ENCODE assay signal across 11 mouse cellular contexts in the genomic region with DNA sequence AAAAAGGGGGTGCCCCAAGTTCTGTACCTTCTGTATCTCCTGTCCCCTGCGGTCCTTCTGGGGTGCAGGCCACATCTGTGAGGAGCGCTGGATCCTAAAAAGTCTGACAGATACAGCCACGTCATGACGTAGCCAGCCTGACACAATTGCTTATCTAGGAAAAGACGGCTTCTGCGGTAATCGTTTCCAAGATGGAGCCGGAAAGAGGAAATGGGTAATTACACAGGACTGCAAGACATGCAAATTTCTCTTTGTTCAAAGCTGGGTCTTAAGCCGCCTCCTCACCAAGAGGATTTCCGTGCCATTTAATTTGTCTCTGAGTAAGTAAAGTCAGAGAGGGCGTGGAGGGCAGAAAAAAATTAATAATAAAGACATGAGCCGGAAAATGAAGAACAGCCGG. TPM values are rescaled to one million over a fixed set of nuclear protein-coding genes. Genes with fewer than 3 reads are reported as not detected.
A peak's percentile ranks its signal among the peaks of the same experiment; 100 is the strongest.
DNase-seq lines count a peak whose midpoint lies in the region; ATAC-seq and TF ChIP-seq lines count a peak whose summit lies in the region.
"Had no signal": no experiment of that assay in that cellular context is flagged by ENCODE, and none has a peak within 500 bp of the region (broad histone marks: within the 10 kb centered on the region; RNA-seq: fewer than 3 reads in every experiment).

No protein-coding gene starts in this region.

- H3K4me3 ChIP-seq in erythroblast, embryonic 14.5 days (replicated peaks) = peak overlapping the region; percentile 22
- no peak overlapping the region for H3K4me3 ChIP-seq in layer of hippocampus, adult 2 months
- no peak overlapping the region for H3K4me3 ChIP-seq in limb, embryonic 10.5 days

- H3K27me3 ChIP-seq in erythroblast, embryonic 14.5 days (ENCODE audit: control insufficient read depth) = no peaks in the 10 kb centered on the region
- H3K27me3 ChIP-seq in limb, embryonic 10.5 days (ENCODE audit: low read depth, poor library complexity, severe bottlenecking) = no peaks in the 10 kb centered on the region

- ATAC-seq in erythroblast, adult 5-6 weeks (replicated peaks; ENCODE audit: low FRiP score, poor library complexity, severe bottlenecking) = no peak

- no peak for TF ChIP-seq CTCF in layer of hippocampus, adult 2 months (conservative IDR thresholded peaks at IDR 0.05)

- peak; percentile 77 for DNase-seq in CD4-positive, CD25-positive, alpha-beta regulatory T cell, adult 2 months (ENCODE audit: low read depth, low spot score)
- peak; percentile 39 for DNase-seq in c-Kit-positive CD71-positive TER-119-negative erythroid progenitor cells, embryonic 14.5 days (ENCODE audit: low read depth)
- peak; percentile 29 for DNase-seq in lung, postnatal 14 days
- DNase-seq in layer of hippocampus, adult 2 months (ENCODE audit: low spot score in 2 of 2) = no peak
- no peak for DNase-seq in limb, embryonic 10.5 days (ENCODE audit: low spot score)
- DNase-seq in right cerebral cortex, postnatal 36 days (ENCODE audit: low spot score in 2 of 2) = no peak
- DNase-seq: cerebellum, adult 11-12 months; heart, postnatal 14 days; kidney, postnatal 10 days had no signal

- WGBS in limb, embryonic 10.5 days = 83% methylated on average over 13 of the region's 13 CpGs

- peaks cover 3% of the 10 kb centered on the region; the same call in 1 of the 2 replicates for H3K4me1 ChIP-seq in erythroblast, embryonic 14.5 days (ENCODE audit: control insufficient read depth)
- no peaks in the 10 kb centered on the region for H3K4me1 ChIP-seq in limb, embryonic 10.5 days

- no peak overlapping the region for H3K27ac ChIP-seq in layer of hippocampus, adult 2 months
- H3K27ac ChIP-seq in limb, embryonic 10.5 days = no peak overlapping the region

- no peaks in the 10 kb centered on the region for H3K36me3 ChIP-seq in erythroblast, embryonic 14.5 days (ENCODE audit: control insufficient read depth)
- no peaks in the 10 kb centered on the region for H3K36me3 ChIP-seq in limb, embryonic 10.5 days

- peaks cover 3% of the 10 kb centered on the region for H3K9me3 ChIP-seq in erythroblast, embryonic 14.5 days (ENCODE audit: control insufficient read depth, low read length)
- H3K9me3 ChIP-seq in limb, embryonic 10.5 days (replicated peaks) = no peaks in the 10 kb centered on the region

RNA-seq across cellular contexts. Expression of a gene that starts 51.5 kb away (rescaled TPM):
- polyA plus RNA-seq in erythroblast, embryonic 14.5 days (2012) = 4.9 and 6.2 TPM in 2 replicates
- 5.0 and 46.5 TPM in 2 replicates for total RNA-seq in erythroblast, adult 5-6 weeks (2015; ENCODE audit: low replicate concordance)
- total RNA-seq in erythroblast, adult 5-6 weeks (2017; ENCODE audit: low replicate concordance) = 22.2 and 23.8 TPM in 2 replicates
- 10 to 100 TPM; 23.3 to 24.7 TPM for total RNA-seq in layer of hippocampus, adult 2 months (2021)
- 141 and 159 TPM in 2 replicates for polyA plus RNA-seq in limb, embryonic 10.5 days (2016; fragmentation: Nextera tagmentation; extraction: Ambion mirVana)

RNA-seq across cellular contexts. Expression of a gene that starts 52.1 kb away (rescaled TPM):
- polyA plus RNA-seq in erythroblast, embryonic 14.5 days (2012) = 0.05 and 0.14 TPM in 2 replicates
- not detected in 2 replicates for total RNA-seq in erythroblast, adult 5-6 weeks (2015; ENCODE audit: low replicate concordance)
- not detected in 2 replicates for total RNA-seq in erythroblast, adult 5-6 weeks (2017; ENCODE audit: low replicate concordance)
- total RNA-seq in layer of hippocampus, adult 2 months (2021) = 10 to 100 TPM; 11.0 to 13.7 TPM
- 30.9 and 40.1 TPM in 2 replicates for polyA plus RNA-seq in limb, embryonic 10.5 days (2016; fragmentation: Nextera tagmentation; extraction: Ambion mirVana)

Comparison
In these comparisons a context has a peak if more than half of its experiments do, and no peak if none do; other contexts are left out.
1. DNase-seq: peak in CD4-positive, CD25-positive, alpha-beta regulatory T cell, adult 2 months (single experiment), c-Kit-positive CD71-positive TER-119-negative erythroid progenitor cells, embryonic 14.5 days (single experiment) and lung, postnatal 14 days (single experiment); none in layer of hippocampus, adult 2 months (0 of 2), limb, embryonic 10.5 days (single experiment) and right cerebral cortex, postnatal 36 days (0 of 2).
2. RNA of a gene that starts 52.1 kb away (total RNA-seq): 11.0 to 13.7 TPM in layer of hippocampus, adult 2 months; not detected in erythroblast, adult 5-6 weeks; every median in the first group is over 10 times any median in the second.